Mouse (Mus musculus) forebrain, embryonic 12.5 days (tissue): ENCODE data around the gene Tlr6. TPM values are rescaled to one million over a fixed set of nuclear protein-coding genes. Genes with fewer than 3 reads are reported as not detected.
A peak's percentile ranks its signal among the peaks of the same experiment; 100 is the strongest.

ENCODE experiments used
- ATAC-seq: fragments of 200-750 bp; cut with Nextera tagmentation; 2 replicates; pipeline ENCODE4 v1.8.0; 2017; ENCODE audit warnings: moderate TSS enrichment; ENCODE audit not compliant: low FRiP score
- H3K27ac ChIP-seq: fragments of 300-500 bp; sonication (generic); 2 replicates; pipeline ENCODE4 v1.5.1; 2016; ENCODE audit warnings: mild to moderate bottlenecking
- H3K27me3 ChIP-seq: fragments of 300-500 bp; sonication (generic); 2 replicates; pipeline ENCODE4 v1.6.1; 2016; ENCODE audit warnings: mild to moderate bottlenecking
- H3K36me3 ChIP-seq: fragments of 300-500 bp; sonication (generic); replicated peaks from 2 replicates; pipeline ENCODE4 v1.6.1; 2016; ENCODE audit warnings: mild to moderate bottlenecking
- H3K4me1 ChIP-seq: fragments of 300-500 bp; sonication (generic); 2 replicates; pipeline ENCODE4 v1.6.1; 2016
- H3K4me2 ChIP-seq: fragments of 300-500 bp; sonication (generic); 2 replicates; pipeline ENCODE4 v1.6.1; 2016; ENCODE audit warnings: mild to moderate bottlenecking, moderate library complexity
- H3K4me3 ChIP-seq: fragments of 300-500 bp; sonication (generic); replicated peaks from 2 replicates; pipeline ENCODE4 v1.5.1; 2016; ENCODE audit warnings: mild to moderate bottlenecking
- H3K9ac ChIP-seq: fragments of 300-500 bp; sonication (generic); 2 replicates; pipeline ENCODE4 v1.6.1; 2016; ENCODE audit warnings: mild to moderate bottlenecking
- H3K9me3 ChIP-seq: fragments of 300-500 bp; sonication (generic); 2 replicates; pipeline ENCODE4 v1.6.1; 2016
- WGBS: fragments of 180-500 bp; shearing (Covaris S2); methylation state at CpG from one replicate; pipeline ENCODE4 v1.1.7; 2016; 5-methylcytosine and 5-hydroxymethylcytosine counted together
- microRNA counts: library from miRNA; unstranded; fragments of <30 nt; microRNA quantifications from one replicate; lab custom pipeline; 2017
- microRNA-seq: library from miRNA; unstranded; fragments of <30 nt; microRNA quantifications from one replicate; pipeline ENCODE4, GENCODE M21; 2017
- polyA plus RNA-seq: library from polyadenylated mRNA; unstranded; fragments of >200 nt; fragmentation: Nextera tagmentation; extraction: Ambion mirVana; gene quantifications from 2 replicates; pipeline ENCODE4 v1.2.1, GENCODE M21; 2016

Tlr6 gene
- polyA plus RNA-seq, 1 experiment from 2014 or later: 0.32 TPM

- no peak for ATAC-seq
- H3K36me3 ChIP-seq: no peaks in the 10 kb centered on the region
- H3K4me2 ChIP-seq: no peak overlapping the region
- H3K9ac ChIP-seq: no peak overlapping the region
- H3K4me1 ChIP-seq: no peaks in the 10 kb centered on the region
- peaks cover 8% of the 10 kb centered on the region for H3K9me3 ChIP-seq
- H3K27me3 ChIP-seq: no peaks in the 10 kb centered on the region
- H3K4me3 ChIP-seq: no peak overlapping the region
- no peak overlapping the region for H3K27ac ChIP-seq
- WGBS: 94% methylated on average over 11 of the region's 11 CpGs
Observed at GRCm38 (mm10) chr5:64917721-64918120, 42.2 kb downstream of the Tlr6 start.

GRCm38 (mm10) chr5:64917161-64917560 lies 42.7 kb downstream of the Tlr6 start:
- peaks cover 8% of the 10 kb centered on the region for H3K9me3 ChIP-seq
- H3K36me3 ChIP-seq: no peaks in the 10 kb centered on the region
- 96% methylated on average over 9 of the region's 9 CpGs for WGBS
- H3K4me2 ChIP-seq: no peak overlapping the region
- no peak for ATAC-seq
- no peak overlapping the region for H3K4me3 ChIP-seq
- no peaks in the 10 kb centered on the region for H3K4me1 ChIP-seq
- H3K27ac ChIP-seq: no peak overlapping the region
- no peaks in the 10 kb centered on the region for H3K27me3 ChIP-seq
- H3K9ac ChIP-seq: no peak overlapping the region

- Histone ChIP-seq H3K27ac (no peak overlapping the region), H3K27me3 (no peaks in the 10 kb centered on the region), H3K4me3 (no peak overlapping the region), H3K36me3 (no peaks in the 10 kb centered on the region), H3K4me1 (no peaks in the 10 kb centered on the region), H3K9me3 (no peaks in the 10 kb centered on the region), H3K4me2 (no peak overlapping the region), H3K9ac (no peak overlapping the region)
- no peak for ATAC-seq
- WGBS: 88% methylated on average over 6 of the region's 6 CpGs
Observed at GRCm38 (mm10) chr5:64908585-64909284, 51.2 kb downstream of the Tlr6 start.

GRCm38 (mm10) chr5:64907906-64908305 lies 52.0 kb downstream of the Tlr6 start:
- no peak overlapping the region for H3K27ac ChIP-seq
- no peaks in the 10 kb centered on the region for H3K36me3 ChIP-seq
- H3K9me3 ChIP-seq: no peaks in the 10 kb centered on the region
- no peak overlapping the region for H3K9ac ChIP-seq
- no peaks in the 10 kb centered on the region for H3K4me1 ChIP-seq
- no peak overlapping the region for H3K4me3 ChIP-seq
- 92% methylated on average over 5 of the region's 5 CpGs for WGBS
- no peak for ATAC-seq
- H3K27me3 ChIP-seq: no peaks in the 10 kb centered on the region
- no peak overlapping the region for H3K4me2 ChIP-seq

- Histone ChIP-seq H3K9ac (no peak overlapping the region), H3K36me3 (no peaks in the 10 kb centered on the region), H3K4me3 (no peak overlapping the region), H3K9me3 (no peaks in the 10 kb centered on the region), H3K27me3 (no peaks in the 10 kb centered on the region), H3K27ac (no peak overlapping the region), H3K4me1 (no peaks in the 10 kb centered on the region), H3K4me2 (no peak overlapping the region)
- no peak for ATAC-seq
- 61% methylated on average over 14 of the region's 14 CpGs for WGBS
Observed at GRCm38 (mm10) chr5:64905516-64906271, 54.2 kb downstream of the Tlr6 start.

MicroRNAs encoded within 50 kb of the gene (microRNA counts, 519-probe panel; counts per million panel counts)
- microRNA mmu-miR-574-3p (lab: Ali Mortazavi, UCI): 1,522 counts per million, percentile 6 among the panel's probes with 10 or more counts
- microRNA mmu-miR-574-5p (lab: Ali Mortazavi, UCI): not detected

Small RNA genes within 50 kb of the gene (microRNA-seq; reads per million reads assigned to microRNA genes)
- gene Mir574: 69.2 reads per million, percentile 46 among the genes with 10 or more reads in this experiment

Other genes with a start within 250 kb of the Tlr6 start
- gene Klf3, start 156.7 kb downstream of the Tlr6 start, polyA plus RNA-seq: 32.5 and 33.6 TPM in 2 replicates
- 0.18 and 0.19 TPM in 2 replicates for gene Tlr1, start 26.5 kb downstream of the Tlr6 start, polyA plus RNA-seq
- 9.6 and 15.0 TPM in 2 replicates for gene Fam114a1, start 10.0 kb upstream of the Tlr6 start, polyA plus RNA-seq
- gene Tmem156, start 132.0 kb upstream of the Tlr6 start, polyA plus RNA-seq: 0.27 TPM in 1 of 2 replicates, not detected in the other
- 47.1 and 47.6 TPM in 2 replicates for gene Klhl5, start 147.4 kb upstream of the Tlr6 start, polyA plus RNA-seq
- 13.8 and 14.8 TPM in 2 replicates for gene Wdr19, start 239.6 kb upstream of the Tlr6 start, polyA plus RNA-seq